Mouse (Mus musculus) MEL (cell line): ENCODE results near the gene Bola3. TPM values are rescaled to one million over a fixed set of nuclear protein-coding genes. Genes with fewer than 3 reads are reported as not detected.

Experiments
- DNase-seq: peaks from one replicate; pipeline ENCODE4 v3.0.0; 2011; ENCODE audit warnings: low read depth, low spot score
- H3K27ac ChIP-seq: 2 replicates; pipeline ENCODE4 v1.5.1; 2012; ENCODE audit warnings: low read depth, mild to moderate bottlenecking, control low read depth, low read length, moderate library complexity; ENCODE audit not compliant: control insufficient read depth
- H3K27me3 ChIP-seq, 2 experiments: fragments of 150-350 bp in 1 of 2; sonication (generic) in 1 of 2; 2 replicates each; pipeline ENCODE4 v1.6.1; 2012; ENCODE audit warnings: low read length in 2 of 2, mild to moderate bottlenecking in 2 of 2, improper control_type of control experiment in 1 of 2, moderate library complexity in 1 of 2; ENCODE audit not compliant: insufficient read depth in 2 of 2, control insufficient read depth in 1 of 2
- H3K36me3 ChIP-seq, 2 experiments: 2 replicates each; pipeline ENCODE4 v1.6.1; 2012 to 2014; ENCODE audit warnings: low read length in 2 of 2, improper control_type of control experiment in 1 of 2, inconsistent platforms in 1 of 2, mild to moderate bottlenecking in 1 of 2; ENCODE audit not compliant: insufficient read depth in 2 of 2, control insufficient read depth in 1 of 2
- H3K4me1 ChIP-seq, 2 experiments: fragments of 150-350 bp in 1 of 2; sonication (generic) in 1 of 2; 2 replicates each; pipeline ENCODE4 v1.6.1; 2012; ENCODE audit warnings: low read length in 2 of 2, improper control_type of control experiment in 1 of 2, mild to moderate bottlenecking in 1 of 2; ENCODE audit not compliant: insufficient read depth in 2 of 2, control insufficient read depth in 1 of 2
- H3K4me3 ChIP-seq, 2 experiments: fragments of 150-350 bp in 1 of 2; sonication (generic) in 1 of 2; 2 replicates each; pipeline ENCODE4 v1.5.1; 2012; ENCODE audit warnings: low read depth in 2 of 2, low read length in 2 of 2, mild to moderate bottlenecking in 2 of 2, moderate library complexity in 2 of 2, control low read depth in 1 of 2, improper control_type of control experiment in 1 of 2; ENCODE audit not compliant: control insufficient read depth in 1 of 2, insufficient read depth in 1 of 2
- H3K79me2 ChIP-seq: 2 replicates; pipeline ENCODE4 v1.6.1; 2012; ENCODE audit warnings: mild to moderate bottlenecking, low read length, moderate library complexity; ENCODE audit not compliant: control insufficient read depth, poor library complexity, insufficient read depth
- H3K9ac ChIP-seq: 2 replicates; pipeline ENCODE4 v1.6.1; 2012; ENCODE audit warnings: low read depth, mild to moderate bottlenecking, control low read depth, low read length, moderate library complexity; ENCODE audit not compliant: control insufficient read depth, poor library complexity, severe bottlenecking
- H3K9me3 ChIP-seq: fragments of 150-350 bp; sonication (generic); replicated peaks from 2 replicates; pipeline ENCODE4 v1.6.1; 2012; ENCODE audit warnings: mild to moderate bottlenecking, low read length, improper control_type of control experiment, moderate library complexity; ENCODE audit not compliant: insufficient read depth
- BHLHE40 ChIP-seq: IDR thresholded peaks from 2 replicates; pipeline ENCODE4 v1.6.1; 2012; ENCODE audit warnings: low read depth, mild to moderate bottlenecking, inconsistent platforms, low read length, improper control_type of control experiment, borderline replicate concordance
- CHD1 ChIP-seq: IDR thresholded peaks from 2 replicates; pipeline ENCODE4 v1.6.1; 2012; ENCODE audit warnings: low read depth, mild to moderate bottlenecking, inconsistent platforms, low read length, improper control_type of control experiment
- CHD2 ChIP-seq: IDR thresholded peaks from 2 replicates; pipeline ENCODE4 v1.6.1; 2011; ENCODE audit warnings: low read length, improper control_type of control experiment
- CTCF ChIP-seq, 3 experiments: IDR thresholded peaks in 2 of 3; conservative IDR thresholded peaks in 1 of 3; 2 replicates each; pipeline ENCODE4 v1.5.1; 2011 to 2012; ENCODE audit warnings: low read length in 3 of 3, low read depth in 2 of 3, mild to moderate bottlenecking in 2 of 3, improper control_type of control experiment in 1 of 3, inconsistent platforms in 1 of 3, mixed read lengths in 1 of 3, moderate library complexity in 1 of 3; ENCODE audit not compliant: control insufficient read depth in 1 of 3, insufficient read depth in 1 of 3, poor library complexity in 1 of 3, severe bottlenecking in 1 of 3
- ELF1 ChIP-seq: IDR thresholded peaks from 2 replicates; pipeline ENCODE4 v1.6.1; 2014; ENCODE audit warnings: low read depth, mild to moderate bottlenecking, inconsistent platforms, low read length, improper control_type of control experiment, moderate library complexity
- EP300 ChIP-seq, 2 experiments: IDR thresholded peaks; 2 replicates each; pipeline ENCODE4 v1.6.1; 2011; ENCODE audit warnings: improper control_type of control experiment in 2 of 2, low read length in 2 of 2, low read depth in 1 of 2, mild to moderate bottlenecking in 1 of 2
- ETS1 ChIP-seq: IDR thresholded peaks from 2 replicates; pipeline ENCODE4 v1.6.1; 2012; ENCODE audit warnings: low read depth, mild to moderate bottlenecking, inconsistent platforms, low read length, improper control_type of control experiment, moderate library complexity
- GATA1 ChIP-seq: IDR thresholded peaks from 2 replicates; pipeline ENCODE4 v1.6.1; 2011; ENCODE audit warnings: low read depth, low read length, improper control_type of control experiment
- JUND ChIP-seq: IDR thresholded peaks from 2 replicates; pipeline ENCODE4 v1.6.1; 2011; ENCODE audit warnings: low read depth, mild to moderate bottlenecking, improper control_type of control experiment, low read length
- MAZ ChIP-seq: IDR thresholded peaks from 2 replicates; pipeline ENCODE4 v1.6.1; 2012; ENCODE audit warnings: low read depth, mild to moderate bottlenecking, inconsistent platforms, low read length, improper control_type of control experiment
- MEF2A ChIP-seq: IDR thresholded peaks from 2 replicates; pipeline ENCODE4 v1.6.1; 2014; ENCODE audit warnings: low read depth, mild to moderate bottlenecking, inconsistent platforms, low read length, improper control_type of control experiment; ENCODE audit not compliant: poor library complexity, insufficient replicate concordance, severe bottlenecking; ENCODE audit errors: extremely low read depth
- MXI1 ChIP-seq: IDR thresholded peaks from 2 replicates; pipeline ENCODE4 v1.6.1; 2011; ENCODE audit warnings: mild to moderate bottlenecking, low read depth, low read length, improper control_type of control experiment
- MYB ChIP-seq: IDR thresholded peaks from 2 replicates; pipeline ENCODE4 v1.6.1; 2011; ENCODE audit warnings: mild to moderate bottlenecking, low read depth, low read length, improper control_type of control experiment
- MYC ChIP-seq: IDR thresholded peaks from 2 replicates; pipeline ENCODE4 v1.6.1; 2011; ENCODE audit warnings: low read depth, mild to moderate bottlenecking, low read length, improper control_type of control experiment, moderate library complexity
- POLR2A ChIP-seq, 2 experiments: IDR thresholded peaks; 2 replicates each; pipeline ENCODE4 v1.6.1; 2011 to 2012; ENCODE audit warnings: low read length in 2 of 2, mild to moderate bottlenecking in 2 of 2, control low read depth in 1 of 2, improper control_type of control experiment in 1 of 2, low read depth in 1 of 2, moderate library complexity in 1 of 2; ENCODE audit not compliant: control insufficient read depth in 1 of 2, insufficient read depth in 1 of 2, poor library complexity in 1 of 2
- POLR2AphosphoS2 ChIP-seq: IDR thresholded peaks from 2 replicates; pipeline ENCODE4 v1.6.1; 2011; ENCODE audit warnings: low read length, improper control_type of control experiment
- RCOR1 ChIP-seq: IDR thresholded peaks from 2 replicates; pipeline ENCODE4 v1.6.1; 2012; ENCODE audit warnings: low read depth, mild to moderate bottlenecking, inconsistent platforms, low read length, improper control_type of control experiment
- SMC3 ChIP-seq: IDR thresholded peaks from 2 replicates; pipeline ENCODE4 v1.6.1; 2011; ENCODE audit warnings: low read depth, low read length, improper control_type of control experiment
- TBP ChIP-seq: IDR thresholded peaks from 2 replicates; pipeline ENCODE4 v1.8.0; 2011; ENCODE audit warnings: low read depth, low read length, improper control_type of control experiment
- TCF12 ChIP-seq: IDR thresholded peaks from 2 replicates; pipeline ENCODE4 v1.6.1; 2014; ENCODE audit warnings: low read depth, mild to moderate bottlenecking, inconsistent platforms, low read length, improper control_type of control experiment, moderate library complexity
- UBTF ChIP-seq: IDR thresholded peaks from 2 replicates; pipeline ENCODE4 v1.6.1; 2012; ENCODE audit warnings: low read depth, mild to moderate bottlenecking, inconsistent platforms, low read length, improper control_type of control experiment, moderate library complexity, borderline replicate concordance; ENCODE audit not compliant: insufficient read depth
- ZC3H11A ChIP-seq: IDR thresholded peaks from 2 replicates; pipeline ENCODE4 v1.6.1; 2012; ENCODE audit warnings: low read depth, mild to moderate bottlenecking, inconsistent platforms, low read length, improper control_type of control experiment
- ZKSCAN1 ChIP-seq: IDR thresholded peaks from 2 replicates; pipeline ENCODE4 v1.6.1; 2012; ENCODE audit warnings: low read depth, mild to moderate bottlenecking, inconsistent platforms, low read length, improper control_type of control experiment, moderate library complexity
- ZMIZ1 ChIP-seq: IDR thresholded peaks from 2 replicates; pipeline ENCODE4 v1.6.1; 2012; ENCODE audit warnings: low read depth, mild to moderate bottlenecking, inconsistent platforms, low read length, improper control_type of control experiment, moderate library complexity
- polyA plus RNA-seq, 2 experiments: library from polyadenylated mRNA; stranded (reverse) in 1 of 2; unstranded in 1 of 2; fragments of >175 nt in 1 of 2; fragments of >200 nt in 1 of 2; gene quantifications; 2 replicates each; pipeline versions ENCODE4 v1.2.1 to v1.2.4; 2012; ENCODE audit warnings: low replicate concordance in 2 of 2, low read depth in 1 of 2; ENCODE audit not compliant: insufficient read length in 2 of 2, insufficient read depth in 1 of 2, missing spikeins in 1 of 2
- total RNA-seq: library from RNA; depleted of rRNA; stranded (reverse); fragments of 300-350 nt; gene quantifications from 2 replicates; pipeline ENCODE4 v1.2.3, GENCODE M21; 2012

Bola3 gene
- total and polyA plus RNA-seq, 3 experiments: 55.2 to 211 TPM; not detected in 1

DNA sequence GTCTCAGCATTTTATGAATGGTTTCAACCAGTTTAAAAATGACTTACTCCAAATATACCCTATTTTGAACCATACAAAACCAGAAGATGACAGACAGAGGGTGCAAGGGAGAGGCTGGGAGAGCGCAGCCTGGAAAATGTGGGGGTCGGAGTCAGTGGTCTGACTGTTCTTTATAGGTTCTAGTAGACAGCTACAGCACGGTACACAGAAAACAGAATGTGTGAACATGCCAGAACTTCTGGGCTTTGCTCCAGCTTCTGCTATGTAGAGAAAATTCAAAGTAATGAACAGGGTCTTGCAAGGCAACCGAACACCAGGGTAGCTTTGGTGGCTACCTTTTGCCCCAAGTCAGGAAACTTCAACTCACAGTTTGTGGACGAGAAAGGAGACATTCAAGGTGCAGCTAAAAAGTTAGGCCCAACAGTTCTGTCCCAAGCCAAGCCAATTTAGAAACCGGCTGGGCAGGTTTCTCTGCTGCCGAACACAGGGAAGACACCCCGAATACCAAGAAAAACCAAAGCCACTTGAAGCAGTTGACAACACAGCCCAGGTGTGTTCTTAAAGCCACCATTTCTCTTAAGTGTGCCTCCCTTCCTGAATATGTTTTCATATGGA lies 43.3 kb downstream of the Bola3 start:
- no peak for DNase-seq
- Histone ChIP-seq H3K4me3 (no peak overlapping the region), H3K36me3 (peaks cover 0 to 22% of the 10 kb centered on the region in 2 experiments; a peak in 2 of 4 replicates), H3K4me1 (no peaks in the 10 kb centered on the region), H3K27me3 (no peaks in the 10 kb centered on the region), H3K9me3 (no peaks in the 10 kb centered on the region), H3K9ac (no peak overlapping the region), H3K27ac (no peak overlapping the region), H3K79me2 (peaks cover 7% of the 10 kb centered on the region)
- no peak for TF ChIP-seq UBTF
- no peak for TF ChIP-seq MYB
- no peak for TF ChIP-seq CHD2
- TF ChIP-seq MXI1: no peak
- TF ChIP-seq GATA1: no peak
- no peak for TF ChIP-seq MAZ

DNA sequence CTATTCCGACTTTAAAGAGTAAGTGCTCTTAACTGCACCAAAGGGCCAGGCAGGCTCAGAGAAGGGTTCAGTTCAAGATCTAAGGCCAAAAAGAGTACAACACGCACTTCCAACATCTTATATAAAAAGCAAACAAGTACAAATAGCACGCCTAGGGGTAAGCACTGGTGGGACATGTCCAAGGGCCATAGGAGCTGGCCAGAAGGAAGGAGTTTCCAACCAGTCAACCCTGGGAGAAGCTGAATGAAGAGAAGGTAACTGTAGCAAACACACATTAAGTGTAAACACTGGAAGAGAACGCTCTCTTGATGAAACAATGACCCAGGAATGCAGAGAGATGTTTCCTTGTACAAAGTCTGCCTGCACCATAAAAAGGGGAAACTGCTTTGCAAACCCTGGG lies 45.2 kb downstream of the Bola3 start:
- Histone ChIP-seq H3K36me3 (peaks cover 0 to 32% of the 10 kb centered on the region in 2 experiments; a peak in 2 of 4 replicates), H3K79me2 (peaks cover 4% of the 10 kb centered on the region), H3K27me3 (no peaks in the 10 kb centered on the region), H3K9me3 (no peaks in the 10 kb centered on the region), H3K4me1 (no peaks in the 10 kb centered on the region), H3K9ac (no peak overlapping the region), H3K27ac (no peak overlapping the region), H3K4me3 (no peak overlapping the region)
- TF ChIP-seq EP300 (IDR thresholded peaks at IDR 0.05; ENCODE audit: low read depth in 1 of 2, low read length in 2 of 2) (no peak), JUND (no peak)
- DNase-seq: no peak

DNA sequence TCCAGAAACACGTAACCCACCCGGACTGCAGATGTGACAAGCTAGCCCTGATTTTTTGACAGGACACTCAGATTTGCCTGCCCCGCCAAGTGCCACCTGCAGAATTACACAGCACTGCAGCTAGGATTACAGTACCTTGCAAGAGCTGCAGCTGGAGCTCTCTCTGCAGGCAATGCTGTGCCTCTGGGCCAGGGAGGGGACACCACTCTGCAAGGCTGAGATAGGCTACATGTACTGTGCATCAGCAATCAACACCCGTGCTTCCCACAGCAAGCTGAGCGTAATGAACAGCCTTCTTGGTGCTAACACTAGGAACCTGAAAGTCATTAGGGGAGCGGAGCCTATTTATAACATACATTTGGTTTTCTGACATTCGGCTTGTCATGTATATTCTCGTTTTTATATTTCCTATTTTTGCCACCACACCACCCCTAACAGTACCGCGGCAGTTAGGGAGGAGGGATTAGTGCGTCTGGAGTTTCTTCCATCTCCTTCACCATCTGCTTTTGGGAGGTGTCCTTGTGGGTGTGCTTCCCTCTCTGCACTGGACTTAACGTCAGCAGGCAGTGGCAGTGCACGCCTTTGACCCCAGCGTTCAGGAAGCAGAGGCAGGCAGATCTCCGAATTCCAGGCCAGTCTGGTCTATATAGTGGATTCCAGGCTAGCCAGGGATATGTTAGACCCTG lies 46.7 kb downstream of the Bola3 start:
- H3K36me3 ChIP-seq: peaks cover 0 to 32% of the 10 kb centered on the region in 2 experiments; a peak in 2 of 4 replicates
- no peak for TF ChIP-seq MAZ
- TF ChIP-seq POLR2A (IDR thresholded peaks at IDR 0.05; ENCODE audit: control insufficient read depth in 1 of 2, insufficient read depth in 1 of 2, low read depth in 1 of 2, low read length in 2 of 2, poor library complexity in 1 of 2): no peak
- no peak for TF ChIP-seq TCF12
- TF ChIP-seq ZMIZ1: no peak
- no peak for TF ChIP-seq MYC
- no peak for TF ChIP-seq SMC3
- TF ChIP-seq ZKSCAN1: no peak
- TF ChIP-seq ZC3H11A: no peak
- no peak for TF ChIP-seq CHD2
- no peak for TF ChIP-seq ELF1
- TF ChIP-seq BHLHE40: no peak
- no peak for TF ChIP-seq CTCF (IDR thresholded peaks at IDR 0.05 in 2 of 3, conservative IDR thresholded peaks at IDR 0.05 in 1 of 3; ENCODE audit: control insufficient read depth in 1 of 3, insufficient read depth in 1 of 3, low read depth in 2 of 3, low read length in 3 of 3, poor library complexity in 1 of 3, severe bottlenecking in 1 of 3)
- no peak for TF ChIP-seq UBTF
- no peak for TF ChIP-seq TBP
- TF ChIP-seq MYB: no peak
- no peak for TF ChIP-seq CHD1
- no peak for TF ChIP-seq ETS1
- TF ChIP-seq POLR2AphosphoS2: no peak
- no peak for TF ChIP-seq MEF2A
- no peak for TF ChIP-seq RCOR1
- H3K79me2 ChIP-seq: peaks cover 3% of the 10 kb centered on the region; the same call in 1 of the 2 replicates
- no peaks in the 10 kb centered on the region for H3K27me3 ChIP-seq
- H3K9ac ChIP-seq: no peak overlapping the region
- no peaks in the 10 kb centered on the region for H3K9me3 ChIP-seq
- H3K27ac ChIP-seq: no peak overlapping the region
- DNase-seq: no peak
- H3K4me1 ChIP-seq: no peaks in the 10 kb centered on the region
- no peak overlapping the region for H3K4me3 ChIP-seq
